Mouse (Mus musculus) thymus, postnatal 14 days (tissue): Measurements from ENCODE around the gene Pla2g2e.
A peak's percentile ranks its signal among the peaks of the same experiment; 100 is the strongest.
"Not testable (repeated sequence)": the region's sequence is repeated elsewhere in the genome, so short reads cannot be mapped to it uniquely, and the experiment has no call there.

ENCODE experiments used
- DNase-seq: peaks from one replicate; pipeline ENCODE4 v3.0.0; 2021

The Pla2g2e gene

GRCm38 (mm10) chr4:138877731-138878130, at the start of gene Pla2g2e:
TSS of gene Pla2g2e (plus strand) at chr4:138877942.
- no peak for DNase-seq

- DNase-seq, result no peak
These were observed 37.9 kb upstream of the Pla2g2e start for GRCm38 (mm10) chr4:138839806-138840205.

- no peak for DNase-seq
These were observed 37.0 kb upstream of the Pla2g2e start for GRCm38 (mm10) chr4:138840726-138841125.

GRCm38 (mm10) chr4:138841386-138841785, 36.4 kb upstream of the Pla2g2e start:
- no peak for DNase-seq

- DNase-seq, result peak; percentile 67
These were observed 26.3 kb upstream of the Pla2g2e start for GRCm38 (mm10) chr4:138851463-138851862.

- DNase-seq, result no peak
These were observed 24.8 kb upstream of the Pla2g2e start for GRCm38 (mm10) chr4:138852961-138853360.

GRCm38 (mm10) chr4:138855092-138855632, 22.6 kb upstream of the Pla2g2e start:
- DNase-seq, result no peak

- peak; percentile 65 for DNase-seq
These were observed 21.3 kb upstream of the Pla2g2e start for GRCm38 (mm10) chr4:138856491-138856890.

GRCm38 (mm10) chr4:138857576-138857975, 20.2 kb upstream of the Pla2g2e start:
- DNase-seq, result no peak

GRCm38 (mm10) chr4:138858446-138858845, 19.3 kb upstream of the Pla2g2e start:
- DNase-seq, result no peak

- no peak for DNase-seq
These were observed 18.5 kb upstream of the Pla2g2e start for GRCm38 (mm10) chr4:138859245-138859644.

- peak; percentile 58 for DNase-seq
These were observed 18.0 kb upstream of the Pla2g2e start for GRCm38 (mm10) chr4:138859728-138860127.

- DNase-seq, result peak; percentile 21
These were observed 14.3 kb upstream of the Pla2g2e start, which contains the start of gene Pla2g5 for GRCm38 (mm10) chr4:138863344-138863998. TSS of gene Pla2g5 (minus strand) at chr4:138863482.

GRCm38 (mm10) chr4:138865092-138865491, 12.7 kb upstream of the Pla2g2e start:
- DNase-seq, result no peak

- no peak for DNase-seq
These were observed 11.8 kb upstream of the Pla2g2e start for GRCm38 (mm10) chr4:138865991-138866390.

- peak; percentile 70 for DNase-seq
These were observed 11.3 kb upstream of the Pla2g2e start for GRCm38 (mm10) chr4:138866413-138866812.

GRCm38 (mm10) chr4:138868666-138869065, 9.1 kb upstream of the Pla2g2e start:
- DNase-seq, result no peak

GRCm38 (mm10) chr4:138873864-138874263, 3.9 kb upstream of the Pla2g2e start, which contains the start of gene Gm13030:
TSS of gene Gm13030 (minus strand) at chr4:138873964.
- DNase-seq, result no peak

GRCm38 (mm10) chr4:138875275-138875674, 2.5 kb upstream of the Pla2g2e start:
- not testable (repeated sequence) for DNase-seq

- no peak for DNase-seq
These were observed 1.8 kb upstream of the Pla2g2e start for GRCm38 (mm10) chr4:138875986-138876385.

- DNase-seq, result no peak
These were observed 1.0 kb downstream of the Pla2g2e start for GRCm38 (mm10) chr4:138878783-138879182.

- no peak for DNase-seq
These were observed 2.1 kb downstream of the Pla2g2e start for GRCm38 (mm10) chr4:138879808-138880207.

- no peak for DNase-seq
These were observed 3.3 kb downstream of the Pla2g2e start for GRCm38 (mm10) chr4:138880811-138881584.

GRCm38 (mm10) chr4:138882179-138882578, 4.4 kb downstream of the Pla2g2e start:
- no peak for DNase-seq
